34 mouse cellular contexts compared by ENCODE assay signal in genomic region chr16:43330206-43330605, GRCm38 (mm10).
"Had no signal": no experiment of that assay in that cellular context is flagged by ENCODE, and none has a peak within 500 bp of the region (broad histone marks: within the 10 kb centered on the region; RNA-seq: fewer than 3 reads in every experiment).

No protein-coding gene starts in this region.

- H3K4me3 ChIP-seq: heart, embryonic 10.5 days; heart, embryonic 12.5 days; heart, embryonic 13.5 days; heart, embryonic 15.5 days; hindbrain, embryonic 10.5 days; hindbrain, embryonic 12.5 days; hindbrain, embryonic 13.5 days; hindbrain, embryonic 15.5 days; intestine, embryonic 15.5 days; layer of hippocampus, adult 2 months; left cerebral cortex, adult 2 months had no signal

- H3K9me3 ChIP-seq: heart, embryonic 10.5 days; heart, embryonic 12.5 days; heart, embryonic 13.5 days; heart, embryonic 15.5 days; hindbrain, embryonic 10.5 days; hindbrain, embryonic 12.5 days; hindbrain, embryonic 13.5 days; hindbrain, embryonic 15.5 days; intestine, embryonic 15.5 days had no signal

- ATAC-seq: hindbrain, embryonic 16.5 days; hindbrain, postnatal 0 days; inflammation-experienced regulatory T-cells, adult 6 months; intestine, embryonic 15.5 days; intestine, embryonic 16.5 days; intestine, postnatal 0 days had no signal

- H3K36me3 ChIP-seq: heart, embryonic 10.5 days; heart, embryonic 12.5 days; heart, embryonic 13.5 days; heart, embryonic 15.5 days; hindbrain, embryonic 10.5 days; hindbrain, embryonic 12.5 days; hindbrain, embryonic 13.5 days; hindbrain, embryonic 15.5 days; intestine, embryonic 15.5 days had no signal

- H3K27ac ChIP-seq: heart, embryonic 10.5 days; heart, embryonic 13.5 days; heart, embryonic 15.5 days; hindbrain, embryonic 10.5 days; hindbrain, embryonic 12.5 days; hindbrain, embryonic 13.5 days; hindbrain, embryonic 14.5 days; hindbrain, embryonic 15.5 days; hindbrain, postnatal 0 days; intestine, embryonic 15.5 days; kidney, postnatal 0 days; layer of hippocampus, adult 2 months; left cerebral cortex, adult 2 months had no signal

- DNase-seq: heart, postnatal 10 days; heart, postnatal 14 days; heart, postnatal 36 days; heart, postnatal 4 days; kidney, adult 11 months; kidney, adult 18-20 months; kidney, adult 8-10 months; kidney, adult 9 months; kidney, postnatal 10 days; kidney, postnatal 14 days; kidney, postnatal 25 days; kidney, postnatal 36 days; kidney, postnatal 4 days; layer of hippocampus, adult 9-11 months; layer of hippocampus, postnatal 36 days had no signal

- H3K9ac ChIP-seq: heart, embryonic 12.5 days; heart, embryonic 13.5 days; heart, embryonic 15.5 days; hindbrain, embryonic 12.5 days; hindbrain, embryonic 13.5 days; hindbrain, embryonic 14.5 days; hindbrain, embryonic 15.5 days; intestine, embryonic 15.5 days had no signal

- H3K27me3 ChIP-seq: heart, embryonic 12.5 days; heart, embryonic 13.5 days; heart, embryonic 15.5 days; hindbrain, embryonic 12.5 days; hindbrain, embryonic 13.5 days; hindbrain, embryonic 15.5 days; intestine, embryonic 15.5 days had no signal

- H3K4me2 ChIP-seq: heart, embryonic 11.5 days; heart, embryonic 12.5 days; heart, embryonic 13.5 days; heart, embryonic 15.5 days; hindbrain, embryonic 12.5 days; hindbrain, embryonic 13.5 days; hindbrain, embryonic 14.5 days; hindbrain, embryonic 15.5 days; intestine, embryonic 15.5 days had no signal
